Mouse (Mus musculus) bone marrow, adult 2 months (tissue): ENCODE data around the gene Asic4. TPM values are rescaled to one million over a fixed set of nuclear protein-coding genes. Genes with fewer than 3 reads are reported as not detected.

Source experiments
- H3K27ac ChIP-seq: fragments of 200-500 bp; 2 replicates; pipeline ENCODE4 v1.5.1; 2012; ENCODE audit warnings: low read depth, mild to moderate bottlenecking, control low read depth, inconsistent platforms, low read length; ENCODE audit not compliant: control insufficient read depth, poor library complexity, insufficient read depth
- H3K4me1 ChIP-seq: fragments of 200-500 bp; 2 replicates; pipeline ENCODE4 v1.6.1; 2011; ENCODE audit warnings: low read length; ENCODE audit not compliant: control insufficient read depth, insufficient read depth
- H3K4me3 ChIP-seq: fragments of 200-500 bp; replicated peaks from 2 replicates; pipeline ENCODE3; 2011; ENCODE audit warnings: mild to moderate bottlenecking, low read depth, low read length, control low read depth; ENCODE audit not compliant: control insufficient read depth
- CTCF ChIP-seq: fragments of 200-500 bp; IDR thresholded peaks from 2 replicates; pipeline ENCODE4 v1.5.1; 2011; ENCODE audit warnings: low read length, control low read depth; ENCODE audit not compliant: control insufficient read depth, insufficient read depth
- POLR2A ChIP-seq: fragments of 200-500 bp; IDR thresholded peaks from 2 replicates; pipeline ENCODE4 v1.6.1; 2011; ENCODE audit warnings: low read depth, mild to moderate bottlenecking, control low read depth, low read length, borderline replicate concordance; ENCODE audit not compliant: control insufficient read depth
- WGBS: fragments of 180-500 bp; shearing (Covaris S2); methylation state at CpG from one replicate; pipeline ENCODE4 v1.1.7; 2018; 5-methylcytosine and 5-hydroxymethylcytosine counted together
- polyA plus RNA-seq: library from polyadenylated mRNA; stranded (reverse); fragments of >200 nt; gene quantifications from 2 replicates; pipeline ENCODE4 v1.2.4, GENCODE M21; 2011; ENCODE audit warnings: low replicate concordance; ENCODE audit not compliant: missing spikeins, insufficient read depth, insufficient read length

The Asic4 gene
- polyA plus RNA-seq: not detected in 2 replicates

GRCm38 (mm10) chr1:75450314-75451005 lies at the start of gene Asic4:
TSS of gene Asic4 (plus strand) at chr1:75450436.
- Histone ChIP-seq H3K4me1 (no peaks in the 10 kb centered on the region), H3K27ac (no peak within 1 kb of the TSS), H3K4me3 (no peak within 1 kb of the TSS)
- 2% methylated on average over 35 of the region's 35 CpGs for WGBS
- TF ChIP-seq POLR2A (no peak), CTCF (no peak)

GRCm38 (mm10) chr1:75400493-75401115 lies 49.6 kb upstream of the Asic4 start:
- H3K4me3 ChIP-seq: no peak overlapping the region
- WGBS: 36% methylated on average over 6 of the region's 6 CpGs
- no peaks in the 10 kb centered on the region for H3K4me1 ChIP-seq
- H3K27ac ChIP-seq: no peak overlapping the region
- TF ChIP-seq POLR2A (no peak), CTCF (no peak)

GRCm38 (mm10) chr1:75405547-75405946 lies 44.7 kb upstream of the Asic4 start:
- Histone ChIP-seq H3K27ac (no peak overlapping the region), H3K4me3 (no peak overlapping the region), H3K4me1 (no peaks in the 10 kb centered on the region)
- TF ChIP-seq CTCF (no peak), POLR2A (no peak)
- WGBS: 80% methylated on average over 3 of the region's 3 CpGs

- 88% methylated on average over 15 of the region's 15 CpGs for WGBS
- TF ChIP-seq CTCF: no peak
- no peak for TF ChIP-seq POLR2A
These were observed 44.1 kb upstream of the Asic4 start for GRCm38 (mm10) chr1:75406173-75406572.

GRCm38 (mm10) chr1:75407056-75407455 lies 43.2 kb upstream of the Asic4 start:
- no peaks in the 10 kb centered on the region for H3K4me1 ChIP-seq
- H3K27ac ChIP-seq: no peak overlapping the region
- 80% methylated on average over 9 of the region's 9 CpGs for WGBS
- TF ChIP-seq POLR2A (no peak), CTCF (no peak)
- H3K4me3 ChIP-seq: no peak overlapping the region

More at GRCm38 (mm10) chr1:75406173-75406572, 44.1 kb upstream of the Asic4 start:
- Histone ChIP-seq H3K4me3 (no peak overlapping the region), H3K27ac (no peak overlapping the region), H3K4me1 (no peaks in the 10 kb centered on the region)

- no peak overlapping the region for H3K4me3 ChIP-seq
- H3K4me1 ChIP-seq: no peaks in the 10 kb centered on the region
- no peak overlapping the region for H3K27ac ChIP-seq
- TF ChIP-seq CTCF (no peak), POLR2A (no peak)
- WGBS: 74% methylated on average over 4 of the region's 4 CpGs
These were observed 42.0 kb upstream of the Asic4 start for GRCm38 (mm10) chr1:75408210-75408609.

- no peak overlapping the region for H3K27ac ChIP-seq
- TF ChIP-seq CTCF (no peak), POLR2A (no peak)
- WGBS: 75% methylated on average over 7 of the region's 7 CpGs
These were observed 40.3 kb upstream of the Asic4 start for GRCm38 (mm10) chr1:75409950-75410349.

GRCm38 (mm10) chr1:75412196-75412595 lies 38.0 kb upstream of the Asic4 start:
- WGBS: 79% methylated on average over 3 of the region's 3 CpGs
- TF ChIP-seq POLR2A (no peak), CTCF (no peak)
- Histone ChIP-seq H3K4me1 (no peaks in the 10 kb centered on the region), H3K27ac (no peak overlapping the region), H3K4me3 (no peak overlapping the region)

More at GRCm38 (mm10) chr1:75409950-75410349, 40.3 kb upstream of the Asic4 start:
- Histone ChIP-seq H3K4me3 (no peak overlapping the region), H3K4me1 (no peaks in the 10 kb centered on the region)

GRCm38 (mm10) chr1:75413749-75414148 lies 36.5 kb upstream of the Asic4 start:
- Histone ChIP-seq H3K4me1 (no peaks in the 10 kb centered on the region), H3K27ac (no peak overlapping the region), H3K4me3 (no peak overlapping the region)
- TF ChIP-seq CTCF: peak; percentile 32; the same call in 1 of the 2 replicates
- TF ChIP-seq POLR2A: no peak
- 54% methylated on average over 3 of the region's 3 CpGs for WGBS
